Mouse (Mus musculus): ENCODE data around the gene Nf1.

DNA sequence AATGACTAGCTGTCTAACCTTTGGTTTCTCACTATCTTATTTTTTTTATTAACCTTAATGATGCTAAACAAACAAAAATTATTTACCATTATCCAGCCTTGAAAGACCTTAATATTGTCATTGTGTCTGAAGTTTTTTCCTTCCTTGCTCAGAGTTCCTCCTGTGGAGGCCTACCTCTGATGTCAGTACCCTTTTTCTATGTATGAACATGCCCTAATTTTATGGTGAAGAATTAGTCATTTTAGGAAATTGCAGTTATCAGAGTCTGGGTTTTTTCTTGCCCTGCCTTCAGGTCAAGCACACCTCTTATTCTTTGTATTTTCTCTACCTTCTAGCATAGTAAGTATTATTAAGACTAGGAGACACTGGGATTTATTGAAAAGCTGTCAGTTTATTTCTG is 145.2 kb downstream of the Nf1 start:
- no peak for TF ChIP-seq POLR2A (IDR thresholded peaks at IDR 0.05; ENCODE audit: borderline replicate concordance, extremely low read depth, low read depth, low read length)
- no peak for TF ChIP-seq CTCF (IDR thresholded peaks at IDR 0.05; ENCODE audit: insufficient read depth, low read length)
